Mouse (Mus musculus) 416B (cell line): ENCODE measurements at regions not wholly inside any gene's neighbourhood (a gene's known extent, or its start where the extent isn't known, plus 50 kb on each side); places are given as distances from the start of the nearest gene placed in this dataset.

ENCODE experiments used
- DNase-seq: peaks from one replicate; pipeline ENCODE4 v3.0.0; 2011; ENCODE audit warnings: low read depth

- DNase-seq = no peak
These were observed 303.5 kb downstream of the Plpp3 start for GRCm38 (mm10) chr4:105460689-105461005.

DNA sequence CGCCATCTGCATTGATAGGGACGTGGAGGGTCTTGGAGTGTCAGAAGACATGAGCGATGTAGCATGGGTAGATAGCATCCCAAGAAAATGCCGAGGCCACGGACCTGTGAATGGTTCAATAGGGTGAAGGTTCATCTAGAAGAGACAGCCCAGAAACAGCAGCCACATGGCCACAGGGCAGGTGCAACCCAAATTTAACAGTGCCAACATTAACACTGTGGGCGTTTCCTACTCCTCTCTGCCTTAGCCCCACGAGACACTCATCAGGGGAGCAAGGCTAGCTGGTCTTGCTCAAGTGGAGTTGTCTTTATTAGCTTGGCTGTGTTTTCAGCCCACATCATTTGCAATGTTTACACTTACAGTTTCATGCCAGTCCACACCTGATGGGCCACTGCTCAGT, 310.7 kb downstream of the Plpp3 start:
- no peak for DNase-seq

- no peak for DNase-seq
These were observed 312.2 kb downstream of the Plpp3 start for GRCm38 (mm10) chr4:105469300-105469821.

DNA sequence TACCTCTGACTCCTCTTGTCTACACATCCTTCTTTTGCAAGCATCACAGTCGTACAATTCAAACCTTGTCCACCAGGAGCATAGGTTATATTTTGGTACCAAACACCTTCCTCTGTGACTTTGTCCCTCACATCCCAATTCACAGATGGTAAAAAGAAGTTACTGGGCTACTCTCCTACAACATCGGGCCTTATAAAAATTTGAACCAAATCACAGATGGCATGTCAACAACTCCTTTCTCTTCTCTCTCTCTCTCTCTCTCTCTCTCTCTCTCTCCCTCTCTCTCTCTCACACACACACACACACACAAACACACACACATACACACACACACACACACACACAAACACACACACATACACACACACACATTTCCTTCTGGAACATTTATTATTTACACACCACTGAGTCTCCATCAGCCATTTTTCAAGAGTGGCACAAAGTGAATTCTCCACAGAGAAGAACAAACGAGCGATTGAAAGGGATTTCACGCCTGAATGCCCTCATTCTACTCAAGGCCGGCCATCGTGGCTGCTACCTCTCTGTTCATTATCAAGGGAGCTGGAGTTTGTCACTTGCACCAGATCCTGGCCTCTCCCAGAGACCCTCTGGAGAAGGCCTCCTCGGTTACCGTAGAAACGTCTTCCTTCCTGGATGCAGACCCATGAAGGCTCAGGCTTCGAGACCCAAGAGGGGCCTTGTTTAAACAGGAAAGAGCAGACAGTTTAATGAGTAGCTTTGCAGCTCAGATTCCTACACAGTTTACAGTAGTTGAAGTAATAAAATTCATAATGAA, 314.7 kb upstream of the Gm12728 start:
- DNase-seq = no peak

GRCm38 (mm10) chr4:105476332-105476731, 313.3 kb upstream of the Gm12728 start:
- no peak for DNase-seq

DNA sequence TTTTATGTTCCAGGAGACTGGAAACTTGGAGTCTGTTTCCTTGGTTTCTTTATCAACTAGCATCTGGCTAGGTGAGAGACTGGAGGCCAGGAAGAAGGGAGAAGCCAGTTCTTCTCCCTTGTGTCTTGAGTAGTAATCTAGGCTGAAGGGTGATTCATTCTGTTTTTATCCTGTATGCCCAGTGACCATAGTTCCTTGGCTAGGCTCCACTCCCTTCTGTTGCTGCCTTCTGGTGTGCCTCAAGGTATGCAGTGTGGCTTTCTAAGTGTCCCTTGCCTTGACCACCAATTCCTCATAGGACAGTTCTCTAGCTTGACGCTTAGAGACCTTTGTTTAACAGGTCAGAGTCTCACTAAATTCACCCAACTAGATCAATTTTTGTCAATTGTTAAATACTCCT, 303.3 kb upstream of the Gm12728 start:
- DNase-seq = no peak

- no peak for DNase-seq
These were observed 293.5 kb upstream of the Gm12728 start for GRCm38 (mm10) chr4:105496176-105496575.

- DNase-seq = no peak
These were observed 283.5 kb upstream of the Gm12728 start for GRCm38 (mm10) chr4:105506190-105506589.

GRCm38 (mm10) chr4:105507221-105507620, 282.4 kb upstream of the Gm12728 start:
- DNase-seq = no peak

DNA sequence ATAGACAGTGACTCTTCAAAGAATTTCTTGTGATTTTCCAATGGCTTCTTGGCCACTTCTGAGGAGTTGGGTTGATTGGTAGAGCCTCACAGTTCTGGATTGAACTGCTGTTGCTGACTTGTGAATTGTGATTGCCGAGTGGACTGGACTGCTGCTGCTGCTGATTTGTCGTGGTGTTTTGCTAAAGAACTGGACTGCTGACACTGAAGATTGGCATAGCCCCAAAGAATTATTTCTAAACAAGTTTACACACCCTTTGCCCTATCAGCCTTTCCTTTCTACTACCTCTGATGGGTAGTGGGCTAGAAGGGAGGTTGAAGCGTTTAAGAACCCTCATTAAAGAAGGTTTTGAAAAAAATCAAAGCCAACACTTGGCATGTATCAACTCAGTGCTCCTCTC, 280.6 kb upstream of the Gm12728 start:
- no peak for DNase-seq

DNA sequence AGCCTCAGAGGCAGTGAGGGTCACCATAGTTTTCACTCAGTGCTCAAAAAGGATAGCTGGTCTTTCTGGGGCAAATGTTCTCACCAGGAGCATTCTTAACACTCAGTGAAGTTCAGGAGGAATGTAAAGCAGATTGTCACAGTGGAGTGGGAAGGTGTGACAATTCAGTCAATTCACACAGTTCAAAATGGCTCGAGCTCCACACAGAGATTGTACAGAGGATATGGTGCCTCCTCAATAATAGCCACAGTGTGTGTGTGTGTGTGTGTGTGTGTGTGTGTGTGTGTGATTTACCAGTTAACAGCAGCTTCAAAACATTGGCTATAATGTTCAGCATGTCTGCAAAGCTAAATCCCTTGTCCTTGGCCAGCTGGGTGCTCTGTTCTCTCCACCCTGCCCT, 279.3 kb upstream of the Gm12728 start:
- no peak for DNase-seq

GRCm38 (mm10) chr4:105525135-105525534, 264.5 kb upstream of the Gm12728 start:
- DNase-seq = no peak

DNA sequence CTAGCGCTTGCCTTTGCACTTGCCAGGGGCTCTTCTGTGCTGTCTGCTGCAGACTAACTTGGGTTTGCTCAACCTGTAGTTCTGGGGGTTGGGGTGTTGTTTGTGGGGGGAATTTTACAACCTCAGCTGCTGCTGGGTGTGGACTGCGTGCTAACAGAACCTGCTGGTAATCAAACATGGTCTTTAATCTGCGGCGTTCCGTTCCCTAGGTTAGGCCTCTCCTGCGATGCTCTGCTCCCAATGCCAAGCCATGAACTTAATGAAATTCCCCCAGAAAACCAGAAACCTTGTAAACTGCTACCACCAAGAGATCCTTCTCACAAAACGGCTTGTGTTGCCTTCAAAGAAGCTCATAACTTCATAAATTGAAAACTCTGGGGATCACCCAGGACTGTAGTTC, 262.9 kb upstream of the Gm12728 start:
- DNase-seq = no peak

DNA sequence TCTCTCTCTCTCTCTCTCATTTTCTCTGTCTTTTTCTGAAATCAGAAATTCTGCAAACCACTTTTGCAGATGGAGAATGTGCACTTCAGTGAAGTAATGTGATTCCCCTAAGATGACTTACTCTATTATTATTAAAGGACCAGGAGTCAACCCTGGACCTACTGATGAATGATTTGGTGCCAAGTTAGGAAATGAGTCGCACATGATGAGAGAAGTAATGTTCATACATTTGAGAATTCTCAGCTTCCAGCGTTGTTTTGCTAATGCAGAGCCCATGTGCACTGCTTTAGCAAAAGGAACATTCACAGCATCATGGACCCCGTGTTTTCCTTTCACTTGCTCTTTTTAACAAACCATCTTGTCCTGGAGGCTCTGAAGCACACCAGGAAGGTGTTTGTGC, 262.4 kb upstream of the Gm12728 start:
- no peak for DNase-seq

- DNase-seq = no peak
These were observed 257.8 kb upstream of the Gm12728 start for GRCm38 (mm10) chr4:105531651-105532425.

DNA sequence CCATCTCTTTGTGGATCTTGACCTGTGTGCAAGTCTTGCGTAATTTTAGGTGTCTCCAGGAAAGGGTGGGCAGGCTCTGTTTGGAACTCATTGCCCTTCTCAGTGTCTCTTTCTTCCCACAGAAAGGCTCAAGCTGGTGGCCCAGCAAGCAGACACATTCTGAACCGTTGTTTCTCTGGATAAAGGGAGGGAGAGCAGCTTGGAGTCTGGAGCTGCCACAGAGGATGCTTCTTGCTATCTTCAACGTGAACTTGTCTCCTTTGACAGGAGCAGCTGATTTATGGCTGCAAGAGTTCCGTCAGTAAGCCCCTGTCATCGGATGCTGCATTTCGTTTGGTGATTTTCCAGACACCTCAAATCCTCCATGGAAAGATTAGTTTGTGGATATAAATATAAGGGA, 254.2 kb upstream of the Gm12728 start:
- DNase-seq = no peak

DNA sequence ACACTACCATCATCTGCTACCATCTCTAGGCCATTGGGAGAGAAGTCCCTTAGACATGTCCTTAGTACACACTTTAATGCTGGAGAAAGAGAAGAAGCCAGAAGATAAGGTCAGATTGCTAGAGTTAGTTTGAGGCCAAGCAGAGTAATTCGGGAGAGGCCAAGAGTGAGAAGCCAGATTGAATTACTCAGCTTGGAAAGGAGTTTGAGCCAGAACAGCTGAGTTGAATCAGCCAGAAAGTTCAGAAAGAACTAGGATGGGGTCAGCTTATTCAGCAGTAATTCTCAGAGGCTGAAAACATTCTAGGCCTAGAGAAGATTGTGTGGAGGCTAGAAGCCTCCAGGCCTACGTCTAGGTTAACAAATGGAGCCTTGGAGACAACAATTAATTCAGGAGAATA, 244.2 kb upstream of the Gm12728 start:
- no peak for DNase-seq

GRCm38 (mm10) chr4:105549744-105550440, 239.8 kb upstream of the Gm12728 start:
- DNase-seq = no peak

GRCm38 (mm10) chr4:105551966-105552685, 237.5 kb upstream of the Gm12728 start:
- DNase-seq = no peak

DNA sequence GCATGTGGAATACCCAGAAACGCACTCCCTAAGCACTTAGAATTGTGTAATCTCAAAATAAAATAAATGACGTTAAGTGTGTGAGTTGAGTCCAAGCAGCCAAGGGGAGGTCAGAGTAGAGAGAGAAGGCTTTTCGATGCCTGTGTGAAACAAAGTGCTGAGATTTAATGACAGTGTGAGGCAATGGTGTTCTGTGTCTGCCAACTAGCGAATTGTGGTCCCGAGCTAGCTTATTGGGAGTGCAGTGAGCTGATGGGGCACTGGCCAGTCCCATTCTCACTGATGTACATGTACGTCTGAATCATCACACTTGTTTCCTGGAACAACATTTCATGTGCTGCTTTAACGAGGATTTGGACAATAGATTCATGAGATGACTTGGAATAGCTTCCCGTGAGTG, 234.7 kb upstream of the Gm12728 start:
- DNase-seq = no peak

- DNase-seq = no peak
These were observed 233.7 kb upstream of the Gm12728 start for GRCm38 (mm10) chr4:105555941-105556340.

DNA sequence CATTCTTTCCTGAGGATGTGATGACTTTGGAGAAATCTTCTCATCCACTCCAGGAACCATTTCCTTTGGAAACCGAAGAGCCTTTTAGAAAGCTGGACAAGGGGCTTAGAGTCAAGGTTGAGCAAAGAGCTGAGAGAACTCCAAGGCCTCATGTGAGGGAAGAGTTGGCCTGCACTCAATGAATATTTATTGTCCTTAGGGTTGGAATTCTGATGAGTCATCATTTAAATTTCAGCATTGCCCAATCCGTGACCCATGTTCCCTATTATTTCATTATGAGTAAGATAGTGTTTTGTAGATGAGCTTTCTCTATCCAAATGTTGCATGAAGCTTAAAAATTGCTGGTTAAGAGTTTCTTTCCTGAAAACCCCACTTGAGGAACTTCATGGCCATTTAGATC, 232.3 kb upstream of the Gm12728 start:
- DNase-seq = no peak
